Comparison of ENCODE assay signal across 16 mouse cellular contexts in the genomic region with DNA sequence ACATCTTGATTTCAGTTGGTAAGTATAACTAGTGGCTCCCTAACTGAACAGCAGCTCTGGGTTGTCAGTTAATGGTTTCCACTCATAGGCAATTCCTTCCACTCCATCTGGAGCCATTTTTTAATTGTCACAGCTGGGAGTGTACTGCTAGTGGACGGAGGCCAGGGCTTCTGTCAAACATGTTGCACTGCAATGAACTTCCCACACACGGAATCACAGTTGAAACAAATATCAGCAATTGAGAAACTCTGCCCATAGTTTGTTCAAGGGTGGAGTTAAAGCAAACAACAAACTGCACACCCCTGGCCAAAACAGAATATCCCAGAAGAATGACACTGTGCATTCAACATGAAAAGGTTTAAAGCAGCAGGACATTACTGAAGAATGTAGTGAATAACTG. TPM values are rescaled to one million over a fixed set of nuclear protein-coding genes. Genes with fewer than 3 reads are reported as not detected.
DNase-seq lines count a peak whose midpoint lies in the region; ATAC-seq and TF ChIP-seq lines count a peak whose summit lies in the region.
"Had no signal": no experiment of that assay in that cellular context is flagged by ENCODE, and none has a peak within 500 bp of the region (broad histone marks: within the 10 kb centered on the region; RNA-seq: fewer than 3 reads in every experiment).

No protein-coding gene starts in this region.

- intact Hi-C loops in heart, postnatal 36 days (cut with DNase I): no loop called here

- ATAC-seq in heart, embryonic 12.5 days (ENCODE audit: insufficient number of reproducible peaks, low FRiP score): no peak
- ATAC-seq in lung, postnatal 0 days: no peak
- no peak for ATAC-seq in stomach, embryonic 16.5 days (ENCODE audit: insufficient read depth, low FRiP score)

- peak; percentile 7 to 18 for DNase-seq in heart, postnatal 36 days
- peak; percentile 73 for DNase-seq in lung, postnatal 0 days (ENCODE audit: low spot score)
- DNase-seq in lung, adult 2 months: no peak
- DNase-seq in layer of hippocampus, adult 9-11 months: peak; percentile 43
- DNase-seq in urinary bladder, postnatal 4 days (ENCODE audit: low spot score in 2 of 2): no peak
- DNase-seq: kidney, adult 8-10 months; midbrain, embryonic 14.5 days; retina, postnatal 1 day; spleen, adult 18-20 months had no signal

- no peak overlapping the region for H3K4me3 ChIP-seq in heart, embryonic 12.5 days
- H3K4me3 ChIP-seq in lung, postnatal 0 days (ENCODE audit: low read depth, low read length): no peak overlapping the region
- H3K4me3 ChIP-seq in lung, adult 2 months (replicated peaks; ENCODE audit: extremely low read depth, low read depth, low read length): no peak overlapping the region
- no peak overlapping the region for H3K4me3 ChIP-seq in stomach, embryonic 16.5 days (replicated peaks; ENCODE audit: low read length)
- H3K4me3 ChIP-seq: embryonic facial prominence, embryonic 15.5 days; forebrain, embryonic 12.5 days; heart, embryonic 15.5 days; limb, embryonic 13.5 days had no signal

- no peak overlapping the region for H3K27ac ChIP-seq in heart, embryonic 12.5 days (ENCODE audit: poor library complexity, severe bottlenecking)
- no peak overlapping the region for H3K27ac ChIP-seq in lung, postnatal 0 days (ENCODE audit: low read length)
- H3K27ac ChIP-seq in stomach, embryonic 16.5 days (ENCODE audit: low read length): no peak overlapping the region; the same call in 1 of the 2 replicates
- H3K27ac ChIP-seq: embryonic facial prominence, embryonic 15.5 days; forebrain, embryonic 12.5 days; heart, embryonic 15.5 days; limb, embryonic 13.5 days; macrophage had no signal

- no peak overlapping the region for H3K9ac ChIP-seq in heart, embryonic 12.5 days
- no peak overlapping the region for H3K9ac ChIP-seq in lung, postnatal 0 days (replicated peaks; ENCODE audit: low read depth)
- H3K9ac ChIP-seq in stomach, embryonic 16.5 days (ENCODE audit: low read length): no peak overlapping the region
- H3K9ac ChIP-seq: embryonic facial prominence, embryonic 15.5 days; forebrain, embryonic 12.5 days; heart, embryonic 15.5 days; limb, embryonic 13.5 days had no signal

- peaks cover 15% of the 10 kb centered on the region for H3K4me1 ChIP-seq in heart, embryonic 12.5 days (replicated peaks)
- peaks cover 6% of the 10 kb centered on the region for H3K4me1 ChIP-seq in lung, postnatal 0 days (ENCODE audit: insufficient read depth, low read depth, low read length)
- H3K4me1 ChIP-seq in lung, adult 2 months (ENCODE audit: control insufficient read depth, insufficient read depth, low read length): peaks cover 8% of the 10 kb centered on the region
- peaks cover 19% of the 10 kb centered on the region for H3K4me1 ChIP-seq in stomach, embryonic 16.5 days (ENCODE audit: control insufficient read depth, insufficient read depth, low read length)

- H3K9me3 ChIP-seq in heart, embryonic 12.5 days (replicated peaks): no peaks in the 10 kb centered on the region
- no peaks in the 10 kb centered on the region for H3K9me3 ChIP-seq in lung, postnatal 0 days (ENCODE audit: low read length)
- no peaks in the 10 kb centered on the region for H3K9me3 ChIP-seq in stomach, embryonic 16.5 days (replicated peaks; ENCODE audit: control insufficient read depth, low read length)
- H3K9me3 ChIP-seq: embryonic facial prominence, embryonic 15.5 days; forebrain, embryonic 12.5 days; heart, embryonic 15.5 days; limb, embryonic 13.5 days had no signal

- no peaks in the 10 kb centered on the region for H3K36me3 ChIP-seq in heart, embryonic 12.5 days
- H3K36me3 ChIP-seq in lung, postnatal 0 days (ENCODE audit: insufficient read depth, low read length): no peaks in the 10 kb centered on the region
- no peaks in the 10 kb centered on the region for H3K36me3 ChIP-seq in stomach, embryonic 16.5 days (ENCODE audit: control insufficient read depth, insufficient read depth, low read length)
- H3K36me3 ChIP-seq: embryonic facial prominence, embryonic 15.5 days; forebrain, embryonic 12.5 days; heart, embryonic 15.5 days; limb, embryonic 13.5 days had no signal

- 82% methylated on average over 2 of the region's 2 CpGs for WGBS in heart, embryonic 12.5 days
- 37% methylated on average over 2 of the region's 2 CpGs for WGBS in lung, postnatal 0 days
- 32% methylated on average over 2 of the region's 2 CpGs for WGBS in lung, adult 2 months
- WGBS in stomach, embryonic 16.5 days: 35% methylated on average over 2 of the region's 2 CpGs

- TF ChIP-seq CTCF in lung, postnatal 0 days (IDR thresholded peaks at IDR 0.05): no peak
- no peak for TF ChIP-seq CTCF in lung, adult 2 months (IDR thresholded peaks at IDR 0.05; ENCODE audit: insufficient read depth, low read length)

- H3K4me2 ChIP-seq in heart, embryonic 12.5 days: no peak overlapping the region
- no peak overlapping the region for H3K4me2 ChIP-seq in lung, postnatal 0 days (replicated peaks; ENCODE audit: low read depth, low read length)
- 0 out of 2 replicates have a peak overlapping the region, but pooled peaks have one; percentile 5 for H3K4me2 ChIP-seq in stomach, embryonic 16.5 days (ENCODE audit: low read depth, low read length)
- H3K4me2 ChIP-seq: embryonic facial prominence, embryonic 15.5 days; forebrain, embryonic 12.5 days; heart, embryonic 15.5 days; limb, embryonic 13.5 days had no signal

- H3K27me3 ChIP-seq in heart, embryonic 12.5 days (replicated peaks): no peaks in the 10 kb centered on the region
- no peaks in the 10 kb centered on the region for H3K27me3 ChIP-seq in lung, postnatal 0 days (replicated peaks; ENCODE audit: insufficient read depth, low read length)
- no peaks in the 10 kb centered on the region for H3K27me3 ChIP-seq in stomach, embryonic 16.5 days (ENCODE audit: control insufficient read depth, insufficient read depth, low read length)
- H3K27me3 ChIP-seq: embryonic facial prominence, embryonic 15.5 days; forebrain, embryonic 12.5 days; heart, embryonic 15.5 days; limb, embryonic 13.5 days had no signal

- no peak for TF ChIP-seq EP300 in lung, postnatal 0 days (IDR thresholded peaks at IDR 0.05)

- TF ChIP-seq POLR2A in lung, adult 2 months (IDR thresholded peaks at IDR 0.05; ENCODE audit: borderline replicate concordance, extremely low read depth, low read depth, low read length): no peak

RNA-seq across cellular contexts. Expression of a gene that starts 4.0 kb away (rescaled TPM):
- total RNA-seq in heart, postnatal 36 days (2021): 10 to 100 TPM; 82.7 to 86.9 TPM
- polyA plus RNA-seq in heart, embryonic 12.5 days (2016; fragmentation: Nextera tagmentation; extraction: Ambion mirVana): 75.6 and 76.6 TPM in 2 replicates
- polyA plus RNA-seq in lung, postnatal 0 days (2015; fragmentation: Nextera tagmentation; extraction: Ambion mirVana): 57.0 and 59.0 TPM in 2 replicates
- polyA plus RNA-seq in lung, adult 2 months (2012; rRNA removed): 60.8 and 84.5 TPM in 2 replicates
- polyA plus RNA-seq in stomach, embryonic 16.5 days (2015; fragmentation: Nextera tagmentation; extraction: Ambion mirVana): 115 and 122 TPM in 2 replicates

RNA-seq across cellular contexts. Expression of a gene that starts 4.0 kb away (rescaled TPM):
- total RNA-seq in heart, postnatal 36 days (2021): 1 to 10 TPM in 1 of 2 experiments, under 1 TPM in 1; 0.76 to 1.4 TPM
- 2.5 and 3.0 TPM in 2 replicates for polyA plus RNA-seq in heart, embryonic 12.5 days (2016; fragmentation: Nextera tagmentation; extraction: Ambion mirVana)
- polyA plus RNA-seq in lung, postnatal 0 days (2015; fragmentation: Nextera tagmentation; extraction: Ambion mirVana): 8.0 and 11.9 TPM in 2 replicates
- 11.5 and 13.0 TPM in 2 replicates for polyA plus RNA-seq in lung, adult 2 months (2012; rRNA removed)
- 11.1 and 13.2 TPM in 2 replicates for polyA plus RNA-seq in stomach, embryonic 16.5 days (2015; fragmentation: Nextera tagmentation; extraction: Ambion mirVana)

Comparison
In these comparisons a context has a peak if more than half of its experiments do, and no peak if none do; other contexts are left out.
1. DNase-seq: peak in heart, postnatal 36 days (2 of 2), lung, postnatal 0 days (single experiment) and layer of hippocampus, adult 9-11 months (single experiment); none in lung, adult 2 months (single experiment) and urinary bladder, postnatal 4 days (0 of 2).